Mouse (Mus musculus) MEL (cell line): ENCODE results near the gene Prph.

Source experiments
- BHLHE40 ChIP-seq: IDR thresholded peaks from 2 replicates; pipeline ENCODE4 v1.6.1; 2012; ENCODE audit warnings: low read depth, mild to moderate bottlenecking, inconsistent platforms, low read length, improper control_type of control experiment, borderline replicate concordance
- CTCF ChIP-seq, 3 experiments: IDR thresholded peaks in 2 of 3; conservative IDR thresholded peaks in 1 of 3; 2 replicates each; pipeline ENCODE4 v1.5.1; 2011 to 2012; ENCODE audit warnings: low read length in 3 of 3, low read depth in 2 of 3, mild to moderate bottlenecking in 2 of 3, improper control_type of control experiment in 1 of 3, inconsistent platforms in 1 of 3, mixed read lengths in 1 of 3, moderate library complexity in 1 of 3; ENCODE audit not compliant: control insufficient read depth in 1 of 3, insufficient read depth in 1 of 3, poor library complexity in 1 of 3, severe bottlenecking in 1 of 3
- EP300 ChIP-seq, 2 experiments: IDR thresholded peaks; 2 replicates each; pipeline ENCODE4 v1.6.1; 2011; ENCODE audit warnings: improper control_type of control experiment in 2 of 2, low read length in 2 of 2, low read depth in 1 of 2, mild to moderate bottlenecking in 1 of 2
- ETS1 ChIP-seq: IDR thresholded peaks from 2 replicates; pipeline ENCODE4 v1.6.1; 2012; ENCODE audit warnings: low read depth, mild to moderate bottlenecking, inconsistent platforms, low read length, improper control_type of control experiment, moderate library complexity
- GABPA ChIP-seq: IDR thresholded peaks from 2 replicates; pipeline ENCODE4 v1.6.1; 2012; ENCODE audit warnings: low read depth, mild to moderate bottlenecking, inconsistent platforms, low read length, improper control_type of control experiment, moderate library complexity
- HCFC1 ChIP-seq: IDR thresholded peaks from 2 replicates; pipeline ENCODE4 v1.6.1; 2012; ENCODE audit warnings: low read depth, mild to moderate bottlenecking, inconsistent platforms, low read length, improper control_type of control experiment, moderate library complexity
- MAX ChIP-seq: IDR thresholded peaks from 2 replicates; pipeline ENCODE4 v1.6.1; 2011; ENCODE audit warnings: low read length, improper control_type of control experiment
- POLR2AphosphoS5 ChIP-seq: IDR thresholded peaks from 2 replicates; pipeline ENCODE4 v1.6.1; 2012; ENCODE audit warnings: low read depth, borderline replicate concordance, mild to moderate bottlenecking, inconsistent platforms, low read length, moderate library complexity, mixed read lengths
- SIN3A ChIP-seq: IDR thresholded peaks from 2 replicates; pipeline ENCODE4 v1.6.1; 2012; ENCODE audit warnings: low read length, improper control_type of control experiment, inconsistent platforms
- UBTF ChIP-seq: IDR thresholded peaks from 2 replicates; pipeline ENCODE4 v1.6.1; 2012; ENCODE audit warnings: low read depth, mild to moderate bottlenecking, inconsistent platforms, low read length, improper control_type of control experiment, moderate library complexity, borderline replicate concordance; ENCODE audit not compliant: insufficient read depth

DNA sequence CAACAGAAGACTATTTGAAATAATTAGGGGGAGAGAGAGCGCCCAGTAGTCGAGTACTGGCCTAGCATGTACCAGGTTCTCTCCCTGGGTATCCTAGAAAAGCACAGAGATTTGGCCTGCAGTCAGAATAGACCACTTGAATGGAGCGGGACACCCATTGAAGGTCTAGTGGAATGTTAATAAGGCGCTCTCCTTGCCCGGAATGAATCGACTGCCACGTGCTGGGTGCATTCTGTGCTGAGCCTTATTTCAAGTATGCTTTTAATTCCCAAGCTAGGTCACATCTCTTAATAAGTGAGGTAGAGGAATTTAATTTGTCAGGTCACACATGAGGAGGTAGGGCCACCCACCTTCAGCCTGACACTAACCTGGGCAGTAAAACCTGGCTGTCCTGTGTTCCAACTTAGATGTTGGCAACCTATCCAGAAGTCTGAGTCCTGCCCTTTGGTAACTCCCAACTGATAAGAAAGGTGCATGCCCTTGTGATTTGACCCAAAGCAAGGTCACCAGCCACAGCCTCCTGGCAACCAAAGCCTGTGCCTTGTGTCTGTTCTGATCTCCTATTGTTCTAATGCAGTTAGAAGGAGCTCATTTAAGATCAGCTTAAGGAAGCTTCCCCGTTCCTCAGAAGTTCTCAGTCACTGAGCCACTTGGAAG lies 18.6 kb upstream of the Prph start:
- no peak for TF ChIP-seq SIN3A
- no peak for TF ChIP-seq HCFC1
- no peak for TF ChIP-seq UBTF
- TF ChIP-seq POLR2AphosphoS5 = no peak
- no peak for TF ChIP-seq EP300 (IDR thresholded peaks at IDR 0.05; ENCODE audit: low read depth in 1 of 2, low read length in 2 of 2)
- no peak for TF ChIP-seq BHLHE40
- TF ChIP-seq ETS1 = no peak
- no peak for TF ChIP-seq MAX
- TF ChIP-seq CTCF (IDR thresholded peaks at IDR 0.05 in 2 of 3, conservative IDR thresholded peaks at IDR 0.05 in 1 of 3; ENCODE audit: control insufficient read depth in 1 of 3, insufficient read depth in 1 of 3, low read depth in 2 of 3, low read length in 3 of 3, poor library complexity in 1 of 3, severe bottlenecking in 1 of 3) = no peak
- no peak for TF ChIP-seq GABPA
